ENCODE assay signal across 16 mouse cellular contexts in genomic region chr2:146589860-146590259, GRCm38 (mm10).
"Had no signal": no experiment of that assay in that cellular context is flagged by ENCODE, and none has a peak within 500 bp of the region (broad histone marks: within the 10 kb centered on the region; RNA-seq: fewer than 3 reads in every experiment).

No protein-coding gene starts in this region.

- H3K4me3 ChIP-seq: lung, embryonic 15.5 days; midbrain, embryonic 13.5 days; midbrain, embryonic 15.5 days; neural tube, embryonic 12.5 days had no signal

- H3K27ac ChIP-seq: lung, embryonic 15.5 days; macrophage; midbrain, embryonic 13.5 days; midbrain, embryonic 15.5 days; neural tube, embryonic 12.5 days had no signal

- H3K4me1 ChIP-seq: lung, embryonic 15.5 days; midbrain, embryonic 13.5 days; midbrain, embryonic 15.5 days; neural tube, embryonic 12.5 days had no signal

- H3K4me2 ChIP-seq: lung, embryonic 15.5 days; midbrain, embryonic 11.5 days; midbrain, embryonic 13.5 days; midbrain, embryonic 15.5 days; neural tube, embryonic 12.5 days had no signal

- H3K36me3 ChIP-seq: lung, embryonic 15.5 days; midbrain, embryonic 13.5 days; midbrain, embryonic 15.5 days; neural tube, embryonic 12.5 days had no signal

- H3K9me3 ChIP-seq: lung, embryonic 15.5 days; midbrain, embryonic 13.5 days; midbrain, embryonic 15.5 days; neural tube, embryonic 12.5 days had no signal

- H3K9ac ChIP-seq: liver, postnatal 0 days; lung, embryonic 15.5 days; midbrain, embryonic 13.5 days; midbrain, embryonic 15.5 days; neural tube, embryonic 12.5 days had no signal

- ATAC-seq: liver, postnatal 0 days; lung, postnatal 0 days; midbrain, embryonic 13.5 days; midbrain, embryonic 15.5 days had no signal

- H3K27me3 ChIP-seq: lung, embryonic 15.5 days; midbrain, embryonic 13.5 days; midbrain, embryonic 15.5 days; neural tube, embryonic 12.5 days had no signal

- DNase-seq: liver, postnatal 0 days; lung, adult 2 months; lung, postnatal 14 days; lung, postnatal 36 days; right cerebral cortex, postnatal 14 days; spleen, adult 18-20 months; thymus, adult 18-20 months; thymus, postnatal 14 days; thymus, postnatal 36 days had no signal
